Mouse (Mus musculus): Measurements from ENCODE around the gene Ccnjl. TPM values are rescaled to one million over a fixed set of nuclear protein-coding genes. Genes with fewer than 3 reads are reported as not detected.

Ccnjl gene
- total RNA-seq (2021), result 1 to 10 TPM; 7.4 to 8.5 TPM
- long read RNA-seq, experiment 1, transcript Ccnjl-201 (6 exons, 2,672 nt), result major isoform, 9 of 12 reads
- long read RNA-seq, experiment 1, partial matches to known transcripts, result 3 of 12 reads
- long read RNA-seq, experiment 1, other reads (novel, unspliced or antisense), result 0 of 12 reads
- long read RNA-seq, experiment 2, transcript Ccnjl-201 (6 exons, 2,672 nt), result major isoform, 5 of 5 reads
- long read RNA-seq, experiment 2, partial matches to known transcripts, result 0 of 5 reads
- long read RNA-seq, experiment 2, other reads (novel, unspliced or antisense), result 0 of 5 reads

- intact Hi-C loops (cut with DNase I), result loop anchor here (2.0 kb wide), 4 partner anchors 18 to 56 kb away; no protein-coding TSS in a partner anchor
- DNase-seq, result peak; percentile 77 to 85
Measured at GRCm38 (mm10) chr11:43528683-43529499, at the start of gene Ccnjl. Ccnjl (plus strand) TSS chr11:43528784.

- intact Hi-C loops (cut with DNase I), result no loop called here
- no peak for DNase-seq
Measured at GRCm38 (mm10) chr11:43479376-43479775, 49.2 kb upstream of the Ccnjl start.

GRCm38 (mm10) chr11:43480561-43480960 lies 48.0 kb upstream of the Ccnjl start:
- intact Hi-C loops (cut with DNase I), result no loop called here
- no peak for DNase-seq

GRCm38 (mm10) chr11:43481672-43482522 lies 46.7 kb upstream of the Ccnjl start:
- peak; percentile 29 to 53 for DNase-seq
- intact Hi-C loops (cut with DNase I), result no loop called here

GRCm38 (mm10) chr11:43483122-43483792 lies 45.3 kb upstream of the Ccnjl start:
- peak; percentile 61 to 69 for DNase-seq
- intact Hi-C loops (cut with DNase I), result no loop called here

GRCm38 (mm10) chr11:43484057-43484456 lies 44.5 kb upstream of the Ccnjl start:
- intact Hi-C loops (cut with DNase I), result no loop called here
- DNase-seq, result peak; percentile 35 to 48

- no peak for DNase-seq
- intact Hi-C loops (cut with DNase I), result no loop called here
Measured at GRCm38 (mm10) chr11:43484652-43485051, 43.9 kb upstream of the Ccnjl start.

GRCm38 (mm10) chr11:43485855-43486254 lies 42.7 kb upstream of the Ccnjl start:
- intact Hi-C loops (cut with DNase I), result no loop called here
- no peak for DNase-seq

- peak; percentile 78 to 88 for DNase-seq
- intact Hi-C loops (cut with DNase I), result loop anchor here (2.0 kb wide), 1 partner anchor 40 kb away; no protein-coding TSS in a partner anchor
Measured at GRCm38 (mm10) chr11:43492663-43493062, 35.9 kb upstream of the Ccnjl start.

GRCm38 (mm10) chr11:43493815-43494409 lies 34.7 kb upstream of the Ccnjl start:
- peak; percentile 73 to 83 for DNase-seq
- intact Hi-C loops (cut with DNase I), result loop anchor here (1.0 to 2.0 kb wide), 5 partner anchors 35 to 119 kb away; partner anchors contain the start of gene Ccnjl

- DNase-seq, result no peak
- intact Hi-C loops (cut with DNase I), result loop anchor here (2.0 kb wide), 2 partner anchors 34 to 62 kb away; partner anchors contain the start of gene Ccnjl
Measured at GRCm38 (mm10) chr11:43495037-43495436, 33.5 kb upstream of the Ccnjl start.

- peak; percentile 63 to 64 for DNase-seq
- intact Hi-C loops (cut with DNase I), result loop anchor here (2.0 kb wide), 2 partner anchors 33 to 61 kb away; partner anchors contain the start of gene Ccnjl
Measured at GRCm38 (mm10) chr11:43495532-43495931, 33.1 kb upstream of the Ccnjl start.

GRCm38 (mm10) chr11:43501256-43501655 lies 27.3 kb upstream of the Ccnjl start:
- intact Hi-C loops (cut with DNase I), result no loop called here
- DNase-seq, result no peak

- no peak for DNase-seq
- intact Hi-C loops (cut with DNase I), result no loop called here
Measured at GRCm38 (mm10) chr11:43505188-43505587, 23.4 kb upstream of the Ccnjl start.

- intact Hi-C loops (cut with DNase I), result no loop called here
- no peak for DNase-seq
Measured at GRCm38 (mm10) chr11:43507976-43508375, 20.6 kb upstream of the Ccnjl start.

GRCm38 (mm10) chr11:43509878-43510277 lies 18.7 kb upstream of the Ccnjl start:
- no peak for DNase-seq
- intact Hi-C loops (cut with DNase I), result no loop called here

GRCm38 (mm10) chr11:43512661-43513190 lies 15.9 kb upstream of the Ccnjl start:
- intact Hi-C loops (cut with DNase I), result no loop called here
- no peak for DNase-seq

GRCm38 (mm10) chr11:43516344-43517021 lies 12.1 kb upstream of the Ccnjl start:
- DNase-seq, result peak; percentile 43 to 45
- intact Hi-C loops (cut with DNase I), result no loop called here

GRCm38 (mm10) chr11:43517641-43518040 lies 10.9 kb upstream of the Ccnjl start:
- DNase-seq, result no peak
- intact Hi-C loops (cut with DNase I), result no loop called here

Measured in heart, postnatal 14 days (tissue).